Mouse (Mus musculus) lung, embryonic 16.5 days (tissue): ENCODE measurements around the gene Cd200. TPM values are rescaled to one million over a fixed set of nuclear protein-coding genes. Genes with fewer than 3 reads are reported as not detected.

Source experiments
- ATAC-seq: fragments of 200-750 bp; cut with Nextera tagmentation; 2 replicates; pipeline ENCODE4 v1.8.0; 2017; ENCODE audit warnings: low read depth, mild to moderate bottlenecking, moderate library complexity
- H3K27ac ChIP-seq: fragments of 300-500 bp; sonication (generic); 2 replicates; pipeline ENCODE4 v1.5.1; 2014; ENCODE audit warnings: mild to moderate bottlenecking, control low read depth, low read length
- H3K27me3 ChIP-seq: fragments of 300-500 bp; sonication (generic); 2 replicates; pipeline ENCODE4 v1.6.1; 2014; ENCODE audit warnings: low read depth, low read length, mixed read lengths; ENCODE audit not compliant: control insufficient read depth, insufficient read depth
- H3K36me3 ChIP-seq: fragments of 300-500 bp; sonication (generic); 2 replicates; pipeline ENCODE4 v1.6.1; 2014; ENCODE audit warnings: low read length; ENCODE audit not compliant: control insufficient read depth, insufficient read depth
- H3K4me1 ChIP-seq: fragments of 300-500 bp; sonication (generic); replicated peaks from 2 replicates; pipeline ENCODE4 v1.6.1; 2014; ENCODE audit warnings: low read length, mixed read lengths; ENCODE audit not compliant: control insufficient read depth, insufficient read depth
- H3K4me2 ChIP-seq: fragments of 300-500 bp; sonication (generic); 2 replicates; pipeline ENCODE4 v1.6.1; 2014; ENCODE audit warnings: low read depth, low read length, control low read depth
- H3K4me3 ChIP-seq: fragments of 300-500 bp; sonication (generic); 2 replicates; pipeline ENCODE4 v1.5.1; 2014; ENCODE audit warnings: mild to moderate bottlenecking, low read length, control low read depth
- H3K9ac ChIP-seq: fragments of 300-500 bp; sonication (generic); 2 replicates; pipeline ENCODE4 v1.6.1; 2014; ENCODE audit warnings: low read length, control low read depth
- H3K9me3 ChIP-seq: fragments of 300-500 bp; sonication (generic); 2 replicates; pipeline ENCODE4 v1.6.1; 2016; ENCODE audit warnings: low read length; ENCODE audit not compliant: control insufficient read depth
- WGBS: fragments of 180-500 bp; shearing (Covaris S2); extraction: QIAGEN DNeasy Blood & Tissue Kit; methylation state at CpG from one replicate; pipeline ENCODE4 v1.1.7; 2014; 5-methylcytosine and 5-hydroxymethylcytosine counted together
- polyA plus RNA-seq: library from polyadenylated mRNA; unstranded; fragments of >200 nt; fragmentation: Nextera tagmentation; extraction: Ambion mirVana; gene quantifications from 2 replicates; pipeline ENCODE4 v1.2.1, GENCODE M21; 2015

Cd200 gene
- polyA plus RNA-seq, 1 experiment from 2014 or later: 82.9 TPM

GRCm38 (mm10) chr16:45389041-45389440, 19.8 kb downstream of the Cd200 start:
- Histone ChIP-seq H3K27me3 (no peaks in the 10 kb centered on the region), H3K9ac (no peak overlapping the region), H3K4me1 (0 out of 2 replicates have a peak, but pooled peaks cover 2% of the 10 kb centered on the region), H3K36me3 (no peaks in the 10 kb centered on the region), H3K4me3 (no peak overlapping the region), H3K27ac (no peak overlapping the region), H3K9me3 (no peaks in the 10 kb centered on the region), H3K4me2 (no peak overlapping the region)
- ATAC-seq: no peak
- WGBS: 95% methylated on average over 2 of the region's 2 CpGs

GRCm38 (mm10) chr16:45381811-45382210, 27.0 kb downstream of the Cd200 start:
- Histone ChIP-seq H3K36me3 (no peaks in the 10 kb centered on the region), H3K9me3 (no peaks in the 10 kb centered on the region), H3K4me2 (no peak overlapping the region), H3K27me3 (no peaks in the 10 kb centered on the region), H3K4me3 (no peak overlapping the region), H3K27ac (no peak overlapping the region), H3K9ac (no peak overlapping the region), H3K4me1 (no peaks in the 10 kb centered on the region)
- no peak for ATAC-seq
- WGBS: 73% methylated on average over 3 of the region's 3 CpGs

GRCm38 (mm10) chr16:45378959-45379358, 29.9 kb downstream of the Cd200 start:
- 46% methylated on average over 3 of the region's 3 CpGs for WGBS
- Histone ChIP-seq H3K36me3 (no peaks in the 10 kb centered on the region), H3K27me3 (no peaks in the 10 kb centered on the region), H3K4me2 (no peak overlapping the region), H3K4me3 (no peak overlapping the region), H3K9ac (no peak overlapping the region), H3K27ac (no peak overlapping the region), H3K9me3 (no peaks in the 10 kb centered on the region), H3K4me1 (no peaks in the 10 kb centered on the region)
- ATAC-seq: no peak

- no peaks in the 10 kb centered on the region for H3K9me3 ChIP-seq
- WGBS: 81% methylated on average over 5 of the region's 5 CpGs
- H3K36me3 ChIP-seq: no peaks in the 10 kb centered on the region
- no peak for ATAC-seq
- no peaks in the 10 kb centered on the region for H3K4me1 ChIP-seq
- no peak overlapping the region for H3K4me3 ChIP-seq
- H3K27me3 ChIP-seq: no peaks in the 10 kb centered on the region
- no peak overlapping the region for H3K9ac ChIP-seq
- no peak overlapping the region for H3K4me2 ChIP-seq
- no peak overlapping the region for H3K27ac ChIP-seq
Observed at GRCm38 (mm10) chr16:45378147-45378943, 30.5 kb downstream of the Cd200 start.

GRCm38 (mm10) chr16:45377332-45377731, 31.5 kb downstream of the Cd200 start:
- ATAC-seq: no peak
- 83% methylated on average over 4 of the region's 4 CpGs for WGBS
- H3K4me1 ChIP-seq: no peaks in the 10 kb centered on the region
- H3K4me3 ChIP-seq: no peak overlapping the region
- no peak overlapping the region for H3K4me2 ChIP-seq
- H3K27me3 ChIP-seq: no peaks in the 10 kb centered on the region
- no peaks in the 10 kb centered on the region for H3K36me3 ChIP-seq
- H3K9ac ChIP-seq: no peak overlapping the region
- no peak overlapping the region for H3K27ac ChIP-seq
- H3K9me3 ChIP-seq: no peaks in the 10 kb centered on the region

- Histone ChIP-seq H3K4me3 (no peak overlapping the region), H3K4me1 (no peaks in the 10 kb centered on the region), H3K9ac (no peak overlapping the region), H3K27me3 (no peaks in the 10 kb centered on the region), H3K36me3 (no peaks in the 10 kb centered on the region), H3K4me2 (no peak overlapping the region), H3K27ac (no peak overlapping the region), H3K9me3 (no peaks in the 10 kb centered on the region)
- no peak for ATAC-seq
- WGBS: 51% methylated on average over 2 of the region's 2 CpGs
Observed at GRCm38 (mm10) chr16:45376812-45377211, 32.0 kb downstream of the Cd200 start.

GRCm38 (mm10) chr16:45376294-45376693, 32.6 kb downstream of the Cd200 start:
- H3K27ac ChIP-seq: no peak overlapping the region
- no peaks in the 10 kb centered on the region for H3K36me3 ChIP-seq
- WGBS: 69% methylated on average over 4 of the region's 4 CpGs
- no peak overlapping the region for H3K4me3 ChIP-seq
- ATAC-seq: no peak
- no peaks in the 10 kb centered on the region for H3K4me1 ChIP-seq
- no peaks in the 10 kb centered on the region for H3K27me3 ChIP-seq
- no peaks in the 10 kb centered on the region for H3K9me3 ChIP-seq
- H3K9ac ChIP-seq: no peak overlapping the region
- H3K4me2 ChIP-seq: no peak overlapping the region

GRCm38 (mm10) chr16:45375506-45376225, 33.2 kb downstream of the Cd200 start:
- no peak overlapping the region for H3K9ac ChIP-seq
- H3K9me3 ChIP-seq: no peaks in the 10 kb centered on the region
- no peak overlapping the region for H3K4me2 ChIP-seq
- H3K4me1 ChIP-seq: no peaks in the 10 kb centered on the region
- H3K27me3 ChIP-seq: no peaks in the 10 kb centered on the region
- no peaks in the 10 kb centered on the region for H3K36me3 ChIP-seq
- peak overlapping the region; percentile 41; the same call in 1 of the 2 replicates for H3K27ac ChIP-seq
- 31% methylated on average over 2 of the region's 2 CpGs for WGBS
- no peak overlapping the region for H3K4me3 ChIP-seq
- ATAC-seq: no peak

- Histone ChIP-seq H3K4me3 (no peak overlapping the region), H3K9ac (no peak overlapping the region), H3K9me3 (no peaks in the 10 kb centered on the region), H3K36me3 (no peaks in the 10 kb centered on the region), H3K4me1 (0 out of 2 replicates have a peak, but pooled peaks cover 2% of the 10 kb centered on the region), H3K27ac (no peak overlapping the region), H3K27me3 (no peaks in the 10 kb centered on the region), H3K4me2 (no peak overlapping the region)
- WGBS: 81% methylated on average over 2 of the region's 2 CpGs
- no peak for ATAC-seq
Observed at GRCm38 (mm10) chr16:45374074-45374473, 34.8 kb downstream of the Cd200 start.
